Mouse (Mus musculus) regulatory T cell (primary cell): ENCODE measurements around the gene Kcnd1.
"Not testable (repeated sequence)": the region's sequence is repeated elsewhere in the genome, so short reads cannot be mapped to it uniquely, and the experiment has no call there.

Source experiments
- in situ Hi-C: fragments of 300-600 bp; cut with MboI, MseI; formaldehyde crosslinking; loops from one replicate; pipeline ENCODE4 v1.15.1; 2025; ENCODE audit warnings: high pct_unique_total_duplicates

The Kcnd1 gene

DNA sequence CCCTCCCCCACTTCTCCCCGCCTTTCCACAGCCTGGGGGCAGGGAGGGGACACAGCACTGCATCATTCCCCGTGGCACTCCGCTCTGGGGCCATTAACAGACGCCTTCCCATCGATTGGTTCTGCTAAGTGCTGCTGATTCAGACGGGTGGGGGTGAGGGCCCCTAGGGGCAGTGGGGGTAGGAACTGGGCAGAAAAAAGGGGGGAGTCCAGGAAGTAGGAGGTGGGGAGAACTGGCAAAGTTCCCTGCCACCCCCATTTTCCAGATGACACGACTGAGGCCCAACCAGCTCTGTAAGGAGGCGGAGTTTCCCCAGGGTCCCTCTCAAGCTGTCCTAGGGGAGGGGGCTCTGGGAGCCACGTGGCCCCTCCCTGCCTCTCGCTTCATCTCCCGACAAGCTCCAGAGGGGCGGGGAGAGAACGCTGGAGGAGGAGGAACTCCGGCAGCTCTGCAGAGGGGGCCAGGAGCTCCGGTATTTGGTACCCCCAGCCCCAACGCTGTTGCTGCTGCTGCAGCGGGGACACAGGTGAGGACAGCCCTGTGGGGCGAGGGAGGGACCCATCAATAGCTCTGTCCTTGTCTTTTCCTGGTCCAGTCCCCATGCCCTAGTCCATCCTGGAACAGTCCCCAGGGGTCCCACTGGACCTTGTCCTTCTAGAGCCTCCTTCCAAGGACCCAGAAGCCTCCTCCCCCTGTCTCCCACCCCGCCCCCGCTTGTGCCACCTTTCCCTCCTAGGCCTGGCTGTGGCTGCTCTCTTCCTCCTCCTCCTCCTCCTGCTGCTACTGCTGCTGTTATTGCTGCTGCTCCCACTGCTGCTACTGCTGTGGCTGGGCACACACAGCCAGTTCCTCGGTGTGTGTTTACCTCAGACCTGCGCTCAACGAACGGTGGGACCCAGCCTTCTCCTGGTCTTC lies at the start of gene Kcnd1:
TSS of gene Kcnd1 (plus strand) at position 425 of the 915 bp plus-strand sequence.
- in situ Hi-C loops: no loop called here

DNA sequence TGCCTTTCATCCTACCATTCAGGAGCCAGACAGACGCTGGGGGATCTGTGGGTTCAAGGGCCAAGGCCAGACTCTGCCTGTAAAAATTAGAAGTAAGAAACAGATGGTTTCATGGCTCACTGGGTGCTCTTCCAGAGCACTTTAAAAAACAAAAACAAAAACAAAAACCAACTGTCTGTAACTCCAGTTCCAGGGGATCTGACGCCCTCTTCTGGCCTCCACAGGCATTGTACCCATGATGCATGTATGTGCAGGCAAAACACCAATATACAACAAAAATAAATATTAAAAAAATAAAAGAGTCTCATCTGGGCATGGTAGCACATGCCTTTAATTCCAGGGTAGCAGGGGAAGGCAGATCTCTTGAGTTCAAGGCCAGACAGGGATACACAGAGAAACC lies 49.3 kb upstream of the Kcnd1 start:
- in situ Hi-C loops: loop anchor here (10.0 kb wide), 1 partner anchor 338 kb away; no protein-coding TSS in a partner anchor

DNA sequence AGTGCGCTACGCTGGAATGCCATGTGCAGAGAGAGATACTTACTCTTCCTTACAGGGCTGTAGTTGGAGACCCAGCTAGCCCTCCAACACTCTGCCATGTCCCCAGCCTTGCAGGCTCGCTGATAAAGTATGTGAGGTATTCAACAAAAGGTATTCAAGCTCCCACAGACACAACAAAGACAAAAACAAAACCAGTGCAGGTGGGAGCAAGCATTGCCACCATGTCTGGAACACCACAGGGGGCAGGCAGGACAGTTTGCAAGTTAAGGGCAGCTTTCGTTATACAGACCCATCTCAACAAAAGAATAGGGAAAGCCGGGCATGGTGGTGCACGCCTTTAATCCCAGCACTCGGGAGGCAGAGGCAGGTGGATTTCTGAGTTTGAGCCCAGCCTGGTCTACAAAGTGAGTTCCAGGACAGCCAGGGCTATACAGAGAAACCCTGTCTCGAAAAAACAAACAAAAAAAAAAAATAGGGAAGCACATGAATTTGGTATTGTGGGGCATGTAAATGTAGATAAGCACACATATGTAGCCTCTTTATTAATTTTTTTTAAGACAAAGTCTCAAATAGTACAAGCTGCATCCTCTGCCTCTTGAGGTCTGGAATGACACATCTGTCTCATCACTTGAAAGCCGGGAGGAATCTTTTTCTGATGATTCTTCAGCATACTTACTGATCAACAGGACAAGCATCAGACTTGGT lies 46.4 kb upstream of the Kcnd1 start:
- in situ Hi-C loops: loop anchor here (10.0 kb wide), 1 partner anchor 341 kb away; no protein-coding TSS in a partner anchor

DNA sequence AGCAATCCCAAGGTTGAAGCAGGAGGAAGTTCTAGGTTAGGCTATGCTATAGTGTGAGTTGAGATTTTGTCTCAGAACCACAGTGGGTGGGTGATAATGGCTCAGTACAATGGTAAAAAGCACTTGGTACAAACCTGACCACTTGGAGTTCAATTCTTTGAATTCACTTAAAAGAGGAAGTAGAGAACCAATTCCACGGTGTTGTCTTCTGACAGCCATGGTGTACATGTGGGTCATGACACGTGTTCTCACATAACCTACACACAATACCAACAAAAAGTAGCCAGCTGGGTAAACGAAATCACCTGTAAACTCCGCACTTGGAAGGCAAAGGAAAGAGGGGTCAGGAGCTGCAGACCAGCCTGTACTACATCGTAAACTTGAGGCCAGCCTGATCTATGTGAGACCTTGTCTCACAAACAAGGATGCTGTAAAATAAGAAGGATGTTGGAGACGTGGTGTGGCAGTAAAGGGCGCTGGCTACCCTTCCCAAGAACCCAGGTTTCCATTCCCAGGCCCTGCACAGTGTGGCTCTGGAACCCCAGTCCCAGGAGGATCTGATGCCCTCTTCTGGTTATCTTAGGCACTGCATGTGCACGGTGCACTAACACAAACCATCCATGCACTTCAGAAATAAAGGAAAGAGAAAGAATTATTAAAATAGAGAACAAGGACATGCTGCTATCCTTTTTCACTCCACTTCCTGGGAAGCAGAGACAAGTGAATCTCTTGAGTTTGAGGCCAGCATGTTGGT lies 45.6 kb upstream of the Kcnd1 start:
- in situ Hi-C loops: loop anchor here (10.0 kb wide), 1 partner anchor 342 kb away; no protein-coding TSS in a partner anchor

DNA sequence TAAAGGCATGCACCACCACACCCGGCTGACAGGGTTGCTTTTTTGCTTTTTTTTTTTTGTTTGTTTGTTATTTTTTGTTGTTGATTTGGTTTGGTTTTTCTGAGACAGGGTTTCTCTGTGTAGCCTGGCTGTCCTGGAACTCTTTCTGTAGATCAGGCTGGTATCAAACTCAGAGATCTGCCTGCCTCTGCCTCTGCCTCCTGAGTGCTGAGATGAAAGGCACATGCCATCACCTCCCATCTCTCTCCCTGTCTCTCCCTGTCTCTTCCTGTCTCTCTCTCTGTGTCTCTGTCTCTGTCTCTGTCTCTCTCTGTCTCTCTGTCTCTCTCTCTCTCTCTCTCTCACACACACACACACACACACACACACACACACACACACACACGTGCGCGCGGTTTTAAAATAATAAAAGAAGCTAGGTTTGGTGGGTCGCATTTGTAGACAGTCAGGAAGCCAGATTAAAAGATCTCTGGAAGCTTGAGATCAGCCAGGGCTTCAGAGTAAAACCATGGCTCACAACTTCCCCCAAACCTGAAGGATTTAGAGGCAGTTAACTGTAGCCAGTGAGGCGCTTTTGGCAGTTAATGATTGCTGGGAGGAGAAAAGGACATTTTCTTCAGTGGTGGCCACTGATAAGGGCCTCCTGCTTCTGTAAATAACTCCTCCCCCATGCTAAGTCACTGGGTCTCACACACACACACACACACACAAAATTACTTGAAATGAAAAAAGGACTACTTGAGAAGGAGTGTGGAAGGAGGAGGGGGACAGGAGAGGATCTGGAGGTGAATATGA lies 43.4 kb upstream of the Kcnd1 start:
- in situ Hi-C loops: loop anchor here (10.0 kb wide), 1 partner anchor 344 kb away; no protein-coding TSS in a partner anchor

DNA sequence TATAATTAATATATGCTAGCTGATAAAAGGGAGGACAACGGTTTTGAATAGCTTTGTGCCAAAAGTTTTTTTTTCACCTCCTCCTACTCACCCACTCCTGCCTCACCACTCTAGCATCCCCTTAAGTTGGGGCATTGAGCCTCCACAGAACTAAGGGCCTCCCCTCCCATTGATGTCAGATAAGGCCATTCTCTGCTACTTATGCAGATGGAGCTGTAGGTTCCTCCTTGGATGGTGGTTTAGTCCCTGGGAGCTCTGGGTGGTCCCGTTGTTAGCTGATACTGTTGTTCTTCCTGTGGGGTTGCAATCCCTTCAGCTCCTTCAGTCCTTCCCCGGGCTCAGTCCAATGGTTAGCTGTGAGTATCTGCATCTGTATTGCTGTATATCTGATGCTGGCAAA lies 42.8 kb upstream of the Kcnd1 start:
- in situ Hi-C loops: loop anchor here (10.0 kb wide), 1 partner anchor 344 kb away; no protein-coding TSS in a partner anchor

DNA sequence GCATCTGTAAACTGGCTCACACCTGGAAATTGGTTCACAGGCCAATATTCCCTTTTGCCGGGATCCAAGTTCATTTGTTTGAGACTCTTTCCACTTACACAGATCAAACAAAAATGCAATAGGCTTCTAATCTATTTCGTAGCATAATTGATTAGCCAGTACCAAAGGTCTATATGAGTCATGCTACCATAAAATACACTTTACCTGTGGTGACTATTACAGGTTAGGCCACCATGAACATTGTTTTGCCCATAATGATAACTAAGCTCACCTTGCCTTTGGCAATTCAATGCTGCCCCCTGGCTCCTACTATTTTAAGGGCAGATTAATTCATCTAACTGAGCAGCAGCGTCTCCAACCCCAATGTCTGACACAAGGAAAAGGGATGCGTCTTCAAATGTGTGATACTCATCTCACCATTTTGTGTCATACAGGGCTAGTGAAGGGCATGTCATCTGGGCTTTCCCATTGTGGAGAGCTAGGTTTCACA lies 39.4 kb upstream of the Kcnd1 start:
- in situ Hi-C loops: no loop called here

DNA sequence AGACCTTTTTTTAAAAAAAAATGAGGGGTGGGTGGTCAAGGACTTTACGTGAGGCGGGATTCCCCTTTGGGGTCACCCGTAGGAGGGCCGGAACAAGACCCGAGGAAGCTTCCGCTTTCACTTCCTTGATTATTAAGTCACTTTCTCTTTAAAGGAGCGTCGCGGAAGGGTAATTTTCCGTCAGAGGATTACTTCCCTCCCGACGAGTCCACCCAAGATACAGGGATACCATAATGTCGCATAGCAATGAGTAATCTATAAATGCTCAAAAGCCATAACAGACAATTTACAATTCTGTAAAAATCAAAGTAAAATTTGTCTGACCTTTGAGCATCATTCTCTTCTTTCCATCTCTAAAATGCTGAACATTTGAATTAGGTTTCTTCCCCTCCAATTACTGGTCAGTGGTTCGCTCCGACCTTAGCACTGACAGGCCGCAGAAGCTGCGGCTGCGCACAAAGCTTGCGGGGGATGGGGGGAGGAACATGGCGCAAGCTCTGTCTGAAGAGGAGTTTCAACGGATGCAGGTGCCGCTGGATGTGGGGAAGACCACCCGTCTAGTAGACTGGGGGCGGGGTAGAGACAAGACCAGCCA lies 32.5 kb upstream of the Kcnd1 start, which contains the start of gene Gripap1:
TSS of gene Gripap1 (plus strand) at position 224 of the 595 bp plus-strand sequence.
- in situ Hi-C loops: no loop called here

DNA sequence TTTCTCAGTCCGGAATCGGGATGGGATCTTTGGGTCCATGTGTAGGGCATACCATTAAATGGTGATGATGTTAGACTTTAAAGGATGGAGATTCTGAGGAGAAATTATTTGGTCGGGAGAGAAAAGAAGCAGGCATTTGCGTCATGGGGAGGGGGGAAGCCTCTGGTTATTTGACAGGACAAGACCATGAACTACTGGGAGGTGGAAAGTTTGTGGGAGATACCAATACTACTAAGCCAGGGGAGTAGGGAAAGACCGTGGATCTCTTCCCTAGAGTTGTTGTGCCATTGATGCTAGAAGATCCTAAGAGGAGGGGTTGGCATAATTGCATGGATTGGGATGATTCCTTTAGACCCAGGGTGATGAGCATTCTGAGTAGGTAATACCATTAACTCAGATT lies 31.8 kb upstream of the Kcnd1 start:
- in situ Hi-C loops: no loop called here

DNA sequence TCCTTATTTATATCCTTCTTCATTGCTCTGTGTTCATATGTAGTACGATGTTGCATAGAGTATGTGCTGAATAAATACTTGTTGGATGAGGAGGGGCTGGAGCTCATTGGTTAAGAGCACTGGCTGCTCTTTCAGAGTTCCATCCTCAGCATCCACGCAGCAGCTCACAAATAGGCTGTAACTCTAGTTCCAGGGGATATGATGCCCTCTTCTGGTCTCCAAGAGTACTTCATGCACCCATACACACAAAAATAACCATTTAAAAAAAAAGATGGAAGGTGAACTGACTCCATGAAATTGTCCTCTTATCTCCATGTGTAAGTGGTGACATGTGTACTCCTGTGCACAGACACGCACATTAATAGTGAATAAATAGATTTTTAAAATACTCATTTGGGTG lies 28.7 kb upstream of the Kcnd1 start:
- in situ Hi-C loops: no loop called here

DNA sequence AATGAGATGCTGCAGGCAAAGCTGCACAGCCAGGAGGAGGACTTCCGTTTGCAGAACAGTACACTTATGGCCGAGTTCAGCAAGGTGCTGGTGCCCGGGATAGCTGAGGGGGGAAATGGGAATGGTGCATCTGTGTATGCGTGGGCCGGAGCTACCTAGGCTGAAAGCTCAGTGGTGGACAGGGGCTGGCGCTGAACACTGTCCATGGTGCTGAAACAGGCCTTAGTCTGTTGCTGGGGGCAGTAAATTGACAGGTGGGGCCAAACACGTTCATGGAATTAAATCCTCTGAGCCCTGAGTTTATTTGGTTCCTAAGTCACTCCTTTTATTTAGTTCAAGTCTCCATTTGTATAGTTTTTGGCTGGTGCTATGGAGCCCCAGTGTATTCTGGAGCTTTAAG lies 27.1 kb upstream of the Kcnd1 start:
- in situ Hi-C loops: no loop called here

DNA sequence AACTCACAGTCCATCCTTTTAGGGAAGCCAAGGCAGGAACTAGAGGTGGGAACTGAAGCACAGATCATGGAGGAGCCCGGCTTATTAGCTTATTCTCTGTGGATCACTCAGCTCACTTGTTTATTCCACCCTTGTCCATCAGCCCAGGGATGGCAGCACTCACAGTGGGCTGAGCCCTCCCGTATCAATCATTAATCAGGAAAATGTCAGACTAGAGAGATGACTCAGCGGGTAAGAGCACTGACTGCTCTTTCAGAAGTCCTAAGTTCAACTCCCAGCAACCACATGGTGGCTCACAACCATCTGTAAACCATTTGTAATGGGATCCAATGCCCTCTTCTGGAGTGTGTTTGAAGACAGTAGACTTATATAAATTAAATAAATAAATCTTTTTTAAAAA lies 24.8 kb upstream of the Kcnd1 start:
- in situ Hi-C loops: no loop called here

DNA sequence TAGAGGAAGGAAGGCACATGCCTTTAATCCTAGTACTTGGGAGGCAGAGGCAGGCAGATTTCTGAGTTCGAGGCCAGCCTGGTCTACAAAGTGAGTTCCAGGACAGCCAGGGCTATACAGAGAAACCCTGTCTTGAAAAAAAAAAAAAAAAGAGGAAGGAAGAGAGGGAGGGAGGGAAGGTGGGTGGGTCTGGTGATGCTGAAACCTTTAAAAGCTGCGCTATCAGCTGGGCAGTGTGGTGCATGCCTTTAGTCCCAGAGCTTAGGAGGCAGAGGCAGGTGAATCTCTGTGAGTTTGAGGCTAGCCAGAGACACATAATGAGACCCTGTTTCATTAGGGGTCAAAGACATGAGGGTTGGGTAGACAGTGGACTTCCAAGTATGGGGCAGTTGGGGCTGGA lies 19.9 kb upstream of the Kcnd1 start:
- in situ Hi-C loops: loop anchor here (10.0 kb wide), 1 partner anchor 707 kb away; no protein-coding TSS in a partner anchor

DNA sequence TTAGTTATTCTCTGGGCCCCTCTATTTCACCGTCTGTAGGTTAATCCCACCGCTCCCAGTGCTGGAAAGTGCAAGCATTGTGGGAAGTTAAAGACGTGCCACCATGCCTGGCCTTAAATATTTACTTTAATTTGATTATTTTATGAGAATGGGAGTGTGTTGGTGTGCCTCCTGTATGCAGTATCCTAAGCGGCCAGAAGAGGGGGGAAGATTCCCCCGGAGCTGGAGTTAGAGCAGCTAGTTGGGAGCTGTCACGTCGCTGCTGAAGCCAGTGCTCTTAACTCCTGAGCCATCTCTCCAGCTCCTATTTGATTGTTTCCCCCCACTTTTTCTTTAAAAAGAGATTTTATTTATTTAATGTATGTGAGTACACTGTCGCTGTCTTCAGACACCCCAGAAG lies 7.1 kb upstream of the Kcnd1 start:
- in situ Hi-C loops: not testable (repeated sequence)

DNA sequence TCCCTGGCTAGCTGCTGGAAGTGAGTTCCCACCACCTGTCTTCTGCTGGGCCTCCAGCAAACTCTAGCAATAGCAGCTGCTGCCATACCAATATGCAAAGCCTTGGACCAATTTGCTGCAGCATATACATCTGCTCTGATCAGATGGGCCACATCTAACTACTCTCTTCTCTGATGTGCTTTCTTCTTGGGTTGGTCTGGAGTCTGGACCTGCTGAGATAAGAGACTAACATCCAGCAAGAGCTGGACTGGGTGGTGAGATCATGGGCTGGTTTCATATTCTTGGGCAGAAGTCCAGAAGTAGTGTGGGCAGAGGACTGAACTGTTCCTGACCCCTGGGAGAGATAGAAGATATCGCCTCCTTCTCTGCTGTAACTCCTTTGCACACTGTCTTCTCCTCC lies 15.1 kb downstream of the Kcnd1 start:
- in situ Hi-C loops: no loop called here

DNA sequence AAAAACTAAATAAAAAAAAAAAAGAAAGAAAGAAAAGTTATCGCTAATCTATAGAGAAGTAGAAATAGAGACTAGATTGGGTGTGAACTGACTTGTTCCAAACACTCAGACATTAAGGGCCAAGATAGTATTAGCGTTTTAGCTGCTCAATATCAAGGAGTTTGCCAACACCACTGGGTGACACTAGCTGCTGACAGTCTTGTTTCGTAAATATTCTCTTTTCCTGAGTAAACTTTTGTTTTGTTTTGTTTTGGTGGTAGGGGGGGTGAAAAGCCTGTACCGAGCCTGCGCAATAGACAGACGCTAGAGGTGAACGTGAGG lies 18.7 kb downstream of the Kcnd1 start:
- in situ Hi-C loops: no loop called here

DNA sequence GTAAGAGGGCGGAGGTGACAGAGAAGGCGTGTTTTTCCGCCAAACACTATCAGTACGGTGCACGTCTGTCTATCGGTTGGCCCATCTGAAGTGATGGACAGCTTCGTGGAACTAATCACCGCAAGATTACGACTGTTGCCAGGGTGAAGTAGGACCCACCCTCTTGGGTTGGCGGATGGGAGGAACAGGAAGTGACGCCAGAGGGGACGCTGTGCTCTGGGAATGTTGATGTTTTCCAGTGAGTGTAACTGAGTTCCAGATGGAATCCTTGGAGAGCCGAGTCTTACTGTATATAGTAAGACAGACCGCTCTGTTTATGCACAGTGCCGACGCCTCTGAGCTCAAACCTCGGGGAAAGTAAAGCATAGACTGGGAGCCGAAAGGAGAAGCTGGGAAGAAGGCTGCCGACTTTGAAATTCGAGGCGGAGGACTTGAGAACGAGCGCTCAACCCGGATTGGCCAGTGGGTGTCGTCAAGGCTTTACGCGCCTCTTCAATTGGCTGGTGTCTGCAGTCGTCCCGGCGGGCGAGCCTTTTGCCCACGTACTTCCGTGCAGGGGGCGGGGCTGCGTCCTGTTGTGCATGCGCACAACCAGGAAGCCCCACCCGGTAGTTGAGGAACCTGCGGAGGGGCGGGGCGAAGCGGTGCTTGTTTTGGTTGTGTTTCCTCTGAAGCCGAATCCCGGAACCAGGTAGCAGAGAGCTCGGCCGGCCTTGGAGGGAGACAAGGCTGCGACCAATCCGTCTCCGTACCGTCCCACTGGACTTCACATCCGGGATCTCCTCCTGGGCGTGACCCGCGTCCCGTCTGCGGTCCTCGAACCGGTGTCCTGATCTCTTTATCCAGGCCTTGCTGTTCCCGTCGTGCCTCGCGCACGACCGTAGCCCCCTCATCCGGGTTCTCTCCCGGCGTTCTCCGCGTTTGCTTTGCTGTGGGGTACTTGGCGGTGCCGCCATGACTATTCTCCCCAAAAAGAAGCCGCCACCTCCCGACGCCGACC lies 19.4 kb downstream of the Kcnd1 start, which contains the start of gene Otud5:
TSS of gene Otud5 (plus strand) at position 202 of the 1,000 bp plus-strand sequence.
- in situ Hi-C loops: no loop called here

DNA sequence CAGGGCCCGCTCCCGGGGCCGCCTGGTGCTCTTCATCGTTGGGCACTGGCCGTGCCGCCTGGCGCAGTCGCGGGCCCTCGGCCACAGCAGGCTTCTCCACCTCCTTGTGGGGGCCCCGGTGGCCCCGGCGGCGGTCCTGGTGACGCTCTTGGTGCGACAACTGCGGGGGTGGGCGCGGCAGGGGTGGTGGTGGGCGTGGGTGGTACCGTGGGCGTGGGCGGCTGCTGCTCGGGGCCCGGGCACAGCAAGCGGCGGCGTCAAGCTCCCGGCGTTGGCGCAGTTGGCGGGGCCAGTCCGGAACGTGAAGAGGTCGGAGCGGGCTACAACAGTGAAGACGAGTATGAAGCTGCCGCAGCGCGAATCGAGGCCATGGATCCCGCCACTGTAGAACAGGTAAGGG lies 20.2 kb downstream of the Kcnd1 start:
- in situ Hi-C loops: no loop called here

DNA sequence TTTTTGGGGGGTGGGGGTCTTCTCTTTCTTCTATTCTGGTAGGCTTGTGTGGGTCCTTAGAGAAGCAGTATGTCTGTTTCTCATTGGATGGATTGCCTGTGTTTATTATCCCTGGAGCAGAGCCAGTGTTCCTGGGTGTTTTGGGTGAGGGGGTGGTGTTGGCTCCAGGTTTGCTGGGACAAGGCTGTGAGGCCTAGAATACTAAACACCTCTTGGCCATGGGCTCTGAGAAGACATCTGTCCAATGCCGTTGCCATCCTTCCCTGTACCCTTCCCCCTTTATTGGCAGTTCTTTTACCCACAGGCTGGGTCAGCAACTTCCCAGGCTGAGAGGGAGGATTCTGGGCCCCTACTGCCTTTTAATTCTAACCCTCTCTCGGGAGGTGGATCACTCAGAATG lies 25.8 kb downstream of the Kcnd1 start:
- in situ Hi-C loops: no loop called here
